Comparison of ENCODE assay signal across 8 mouse cellular contexts in genomic region chr10:115314582-115315452, GRCm38 (mm10). TPM values are rescaled to one million over a fixed set of nuclear protein-coding genes. Genes with fewer than 3 reads are reported as not detected.
A peak's percentile ranks its signal among the peaks of the same experiment; 100 is the strongest.
DNase-seq lines count a peak whose midpoint lies in the region; ATAC-seq lines count a peak whose summit lies in the region.

No protein-coding gene starts in this region.

- DNase-seq in heart, adult 11 months, result peak; percentile 95
- no peak for DNase-seq in heart, postnatal 36 days
- DNase-seq in Muller cell, postnatal 12 days (ENCODE audit: inconsistent ontology term), result peak; percentile 43
- DNase-seq in heart, postnatal 25 days (ENCODE audit: low spot score), result peak; percentile 15
- peak; percentile 46 for DNase-seq in testis, postnatal 14 days (ENCODE audit: low spot score)

- no peaks in the 10 kb centered on the region for H3K27me3 ChIP-seq in embryonic facial prominence, embryonic 12.5 days
- no peaks in the 10 kb centered on the region for H3K27me3 ChIP-seq in limb, embryonic 13.5 days
- H3K27me3 ChIP-seq in midbrain, embryonic 12.5 days, result no peaks in the 10 kb centered on the region

- 2% methylated on average over 59 of the region's 73 CpGs for WGBS in embryonic facial prominence, embryonic 12.5 days
- WGBS in limb, embryonic 13.5 days, result 2% methylated on average over 46 of the region's 73 CpGs
- 2% methylated on average over 53 of the region's 73 CpGs for WGBS in midbrain, embryonic 12.5 days

- H3K4me3 ChIP-seq in embryonic facial prominence, embryonic 12.5 days, result peak overlapping the region; percentile 72
- H3K4me3 ChIP-seq in limb, embryonic 13.5 days, result peak overlapping the region; percentile 92
- peak overlapping the region; percentile 90 for H3K4me3 ChIP-seq in midbrain, embryonic 12.5 days

- no peaks in the 10 kb centered on the region for H3K9me3 ChIP-seq in embryonic facial prominence, embryonic 12.5 days
- H3K9me3 ChIP-seq in limb, embryonic 13.5 days, result no peaks in the 10 kb centered on the region
- H3K9me3 ChIP-seq in midbrain, embryonic 12.5 days, result no peaks in the 10 kb centered on the region

- H3K36me3 ChIP-seq in embryonic facial prominence, embryonic 12.5 days, result no peaks in the 10 kb centered on the region
- no peaks in the 10 kb centered on the region for H3K36me3 ChIP-seq in limb, embryonic 13.5 days
- H3K36me3 ChIP-seq in midbrain, embryonic 12.5 days, result no peaks in the 10 kb centered on the region

- peaks cover 23% of the 10 kb centered on the region for H3K4me1 ChIP-seq in embryonic facial prominence, embryonic 12.5 days
- peaks cover 24% of the 10 kb centered on the region for H3K4me1 ChIP-seq in limb, embryonic 13.5 days
- H3K4me1 ChIP-seq in midbrain, embryonic 12.5 days, result peaks cover 22% of the 10 kb centered on the region

- ATAC-seq in embryonic facial prominence, embryonic 12.5 days (ENCODE audit: insufficient number of reproducible peaks, insufficient read depth, low FRiP score, low TSS enrichment), result peak; percentile 47
- ATAC-seq in limb, embryonic 13.5 days (ENCODE audit: low FRiP score, low read depth), result peak; percentile 77
- peak; percentile 77 for ATAC-seq in midbrain, embryonic 12.5 days (ENCODE audit: low FRiP score, low read depth)

- H3K27ac ChIP-seq in embryonic facial prominence, embryonic 12.5 days, result peak overlapping the region; percentile 85
- H3K27ac ChIP-seq in limb, embryonic 13.5 days, result peak overlapping the region; percentile 92; the same call in 1 of the 2 replicates
- H3K27ac ChIP-seq in midbrain, embryonic 12.5 days (replicated peaks), result peak overlapping the region; percentile 91

- H3K4me2 ChIP-seq in embryonic facial prominence, embryonic 12.5 days (replicated peaks), result peak overlapping the region; percentile 77
- peak overlapping the region; percentile 91 for H3K4me2 ChIP-seq in limb, embryonic 13.5 days (replicated peaks)
- H3K4me2 ChIP-seq in midbrain, embryonic 12.5 days (replicated peaks), result peak overlapping the region; percentile 83

- peak overlapping the region; percentile 80 for H3K9ac ChIP-seq in embryonic facial prominence, embryonic 12.5 days
- peak overlapping the region; percentile 88 for H3K9ac ChIP-seq in limb, embryonic 13.5 days
- peak overlapping the region; percentile 95 for H3K9ac ChIP-seq in midbrain, embryonic 12.5 days (replicated peaks)

- intact Hi-C loops in heart, postnatal 36 days (cut with DNase I), result loop anchor here (2.0 to 5.0 kb wide), 2 partner anchors 63 to 70 kb away; partner anchors contain the start of genes Tbc1d15, Thap2 and Zfc3h1
- intact Hi-C loops in heart, postnatal 25 days (cut with DNase I), result loop anchor here (1.0 to 5.0 kb wide), 3 partner anchors 47 to 67 kb away; partner anchors contain the start of genes Thap2, Tmem19 and Zfc3h1

RNA-seq across cellular contexts. Expression of gene Rab21, which starts 0.6 kb away (rescaled TPM):
- 10 to 100 TPM; 74.1 to 80.5 TPM for total RNA-seq in heart, postnatal 36 days (2021)
- polyA plus RNA-seq in embryonic facial prominence, embryonic 12.5 days (2016; fragmentation: Nextera tagmentation; extraction: Ambion mirVana), result 4.3 and 5.1 TPM in 2 replicates
- 10 to 100 TPM; 73.9 to 78.2 TPM for total RNA-seq in heart, postnatal 25 days (2021)
- 4.2 and 4.8 TPM in 2 replicates for polyA plus RNA-seq in limb, embryonic 13.5 days (2015; fragmentation: Nextera tagmentation; extraction: Ambion mirVana)
- polyA plus RNA-seq in midbrain, embryonic 12.5 days (2016; fragmentation: Nextera tagmentation; extraction: Ambion mirVana), result 5.2 and 5.4 TPM in 2 replicates

RNA-seq across cellular contexts. Expression of gene Tmem19, which starts 47.5 kb away (rescaled TPM):
- 10 to 100 TPM; 11.6 to 15.5 TPM for total RNA-seq in heart, postnatal 36 days (2021)
- polyA plus RNA-seq in embryonic facial prominence, embryonic 12.5 days (2016; fragmentation: Nextera tagmentation; extraction: Ambion mirVana), result 28.4 and 29.1 TPM in 2 replicates
- total RNA-seq in heart, postnatal 25 days (2021), result 10 to 100 TPM; 10.3 to 15.0 TPM
- 25.3 and 27.7 TPM in 2 replicates for polyA plus RNA-seq in limb, embryonic 13.5 days (2015; fragmentation: Nextera tagmentation; extraction: Ambion mirVana)
- 40.5 and 43.0 TPM in 2 replicates for polyA plus RNA-seq in midbrain, embryonic 12.5 days (2016; fragmentation: Nextera tagmentation; extraction: Ambion mirVana)

Comparison
In these comparisons a context has a peak if more than half of its experiments do, and no peak if none do; other contexts are left out.
1. DNase-seq: peak in heart, adult 11 months (single experiment), Muller cell, postnatal 12 days (single experiment), heart, postnatal 25 days (single experiment) and testis, postnatal 14 days (single experiment); none in heart, postnatal 36 days (0 of 2).
2. Peak in every context shown above with its lines, with median percentiles within 50 percentile points of each other: ATAC-seq, H3K27ac ChIP-seq, H3K4me2 ChIP-seq, H3K4me3 ChIP-seq and H3K9ac ChIP-seq.